Mouse (Mus musculus): ENCODE results near the gene Crtc2. TPM values are rescaled to one million over a fixed set of nuclear protein-coding genes. Genes with fewer than 3 reads are reported as not detected.
A peak's percentile ranks its signal among the peaks of the same experiment; 100 is the strongest.

The Crtc2 gene
- total and polyA plus RNA-seq, 3 experiments, result 7.1 to 66.9 TPM; not detected in 1

DNA sequence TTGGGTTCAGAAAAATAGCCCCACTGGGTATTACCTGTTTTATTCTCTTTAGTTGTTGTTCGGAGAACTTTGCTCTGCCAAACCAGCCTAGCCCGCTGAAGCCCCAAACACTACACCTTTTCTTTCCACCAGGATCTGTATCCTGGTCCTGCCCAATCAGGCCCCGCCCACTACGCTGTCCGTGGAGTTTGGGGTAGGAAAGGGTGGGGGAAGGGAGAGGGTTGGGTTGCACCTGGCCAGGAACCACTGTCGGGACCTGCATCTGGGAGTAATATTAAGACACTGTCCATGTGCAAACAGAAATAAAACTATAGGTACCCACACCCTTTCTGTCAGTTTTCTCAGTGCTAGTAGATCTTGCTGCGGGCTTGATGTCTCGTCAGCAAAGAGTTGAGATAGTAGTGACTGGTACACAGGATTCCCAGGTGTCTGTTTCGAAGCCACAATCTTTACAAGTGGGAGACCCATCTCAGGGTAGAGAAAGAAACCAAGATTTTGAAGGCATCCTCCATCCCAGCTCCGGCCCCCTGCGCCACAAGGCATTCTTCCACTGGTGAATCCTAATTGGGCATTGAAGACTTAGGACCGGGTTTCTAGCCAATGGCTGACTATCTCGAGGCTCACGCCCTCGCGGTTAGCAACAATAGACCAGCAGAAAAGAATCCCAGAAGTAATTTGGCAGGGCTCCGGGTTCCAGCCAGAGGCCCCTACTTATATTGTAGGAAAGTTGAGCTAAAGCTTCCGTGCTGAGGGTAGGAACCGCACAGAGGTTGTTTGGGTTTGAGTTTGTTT, 10.8 kb upstream of the Crtc2 start, which contains the start of gene Creb3l4:
TSS of gene Creb3l4 (minus strand) at position 529 of the 792 bp plus-strand sequence.
- peaks cover 0 to 7% of the 10 kb centered on the region in 2 experiments; a peak in 1 of 4 replicates for H3K36me3 ChIP-seq (ENCODE audit: control insufficient read depth in 1 of 2, insufficient read depth in 2 of 2, low read length in 2 of 2)
- H3K4me1 ChIP-seq (ENCODE audit: control insufficient read depth in 1 of 2, insufficient read depth in 2 of 2, low read length in 2 of 2), result peaks cover 10 to 14% of the 10 kb centered on the region in 2 experiments; a peak in 3 of 4 replicates
- H3K79me2 ChIP-seq (ENCODE audit: control insufficient read depth, insufficient read depth, low read length, poor library complexity), result peaks cover 1% of the 10 kb centered on the region
- no peak within 1 kb of the TSS for H3K4me3 ChIP-seq (ENCODE audit: control insufficient read depth in 1 of 2, insufficient read depth in 1 of 2, low read depth in 2 of 2, low read length in 2 of 2)
- no peak for TF ChIP-seq SMC3 (IDR thresholded peaks at IDR 0.05; ENCODE audit: low read depth, low read length)
- no peak for TF ChIP-seq UBTF (IDR thresholded peaks at IDR 0.05; ENCODE audit: borderline replicate concordance, insufficient read depth, low read depth, low read length)
- TF ChIP-seq KAT2A (conservative IDR thresholded peaks at IDR 0.05; ENCODE audit: low read depth, low read length), result no peak
- no peak for TF ChIP-seq USF2 (IDR thresholded peaks at IDR 0.05; ENCODE audit: borderline replicate concordance in 1 of 2, insufficient read depth in 1 of 2, low read depth in 1 of 2, low read length in 2 of 2)
- no peak for TF ChIP-seq MYB (IDR thresholded peaks at IDR 0.05; ENCODE audit: low read depth, low read length)
- TF ChIP-seq MAX (IDR thresholded peaks at IDR 0.05; ENCODE audit: low read length), result no peak
- no peak for TF ChIP-seq POLR2AphosphoS2 (IDR thresholded peaks at IDR 0.05; ENCODE audit: low read length)
- no peak for TF ChIP-seq HCFC1 (IDR thresholded peaks at IDR 0.05; ENCODE audit: low read depth, low read length)
- TF ChIP-seq JUND (IDR thresholded peaks at IDR 0.05; ENCODE audit: low read depth, low read length), result no peak
- no peak for TF ChIP-seq MAFK (IDR thresholded peaks at IDR 0.05; ENCODE audit: borderline replicate concordance, low read depth, low read length)
- TF ChIP-seq USF1 (IDR thresholded peaks at IDR 0.05; ENCODE audit: low read depth, low read length), result no peak
- TF ChIP-seq CTCF (IDR thresholded peaks at IDR 0.05 in 2 of 3, conservative IDR thresholded peaks at IDR 0.05 in 1 of 3; ENCODE audit: control insufficient read depth in 1 of 3, insufficient read depth in 1 of 3, low read depth in 2 of 3, low read length in 3 of 3, poor library complexity in 1 of 3, severe bottlenecking in 1 of 3), result no peak
- no peak for TF ChIP-seq BHLHE40 (IDR thresholded peaks at IDR 0.05; ENCODE audit: borderline replicate concordance, low read depth, low read length)
- no peak for TF ChIP-seq MAZ (IDR thresholded peaks at IDR 0.05; ENCODE audit: low read depth, low read length)
- DNase-seq (ENCODE audit: low read depth, low spot score), result no peak
- H3K27ac ChIP-seq (ENCODE audit: control insufficient read depth, low read depth, low read length), result no peak within 1 kb of the TSS
- no peak within 1 kb of the TSS for H3K9ac ChIP-seq (ENCODE audit: control insufficient read depth, low read depth, low read length, poor library complexity, severe bottlenecking)
- H3K9me3 ChIP-seq (replicated peaks; ENCODE audit: insufficient read depth, low read length), result no peaks in the 10 kb centered on the region
- no peaks in the 10 kb centered on the region for H3K27me3 ChIP-seq (ENCODE audit: control insufficient read depth in 1 of 2, insufficient read depth in 2 of 2, low read length in 2 of 2)

DNA sequence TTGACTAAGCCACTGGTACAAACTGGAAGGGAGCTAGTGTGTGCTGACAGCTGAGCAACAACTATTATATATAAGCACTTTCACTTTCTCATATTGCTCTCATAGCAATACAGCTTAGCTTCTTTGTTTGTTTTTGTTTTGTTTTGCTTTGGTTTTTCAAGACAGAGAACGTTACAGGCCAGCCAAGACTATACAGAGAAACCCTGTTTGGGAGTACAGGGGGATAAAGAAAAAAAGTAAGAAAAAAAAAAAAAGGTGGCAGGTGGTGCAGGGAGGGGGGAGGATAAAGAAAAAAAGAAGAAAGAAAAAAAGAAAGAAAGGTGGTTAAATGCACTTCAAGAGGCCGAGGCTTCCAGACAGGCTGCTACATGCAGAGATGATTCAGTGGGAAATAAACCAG, 8.6 kb upstream of the Crtc2 start:
- Histone ChIP-seq H3K9me3 (replicated peaks; ENCODE audit: insufficient read depth, low read length) (no peaks in the 10 kb centered on the region), H3K4me3 (ENCODE audit: control insufficient read depth in 1 of 2, insufficient read depth in 1 of 2, low read depth in 2 of 2, low read length in 2 of 2) (peak overlapping the region in 1 of 2 experiments; percentile 41; a peak in 2 of 4 replicates), H3K9ac (ENCODE audit: control insufficient read depth, low read depth, low read length, poor library complexity, severe bottlenecking) (no peak overlapping the region), H3K79me2 (ENCODE audit: control insufficient read depth, insufficient read depth, low read length, poor library complexity) (peaks cover 7% of the 10 kb centered on the region), H3K27me3 (ENCODE audit: control insufficient read depth in 1 of 2, insufficient read depth in 2 of 2, low read length in 2 of 2) (no peaks in the 10 kb centered on the region), H3K4me1 (ENCODE audit: control insufficient read depth in 1 of 2, insufficient read depth in 2 of 2, low read length in 2 of 2) (peaks cover 10 to 14% of the 10 kb centered on the region in 2 experiments; a peak in 3 of 4 replicates), H3K27ac (ENCODE audit: control insufficient read depth, low read depth, low read length) (no peak overlapping the region), H3K36me3 (ENCODE audit: control insufficient read depth in 1 of 2, insufficient read depth in 2 of 2, low read length in 2 of 2) (peaks cover 0 to 7% of the 10 kb centered on the region in 2 experiments; a peak in 1 of 4 replicates)
- no peak for DNase-seq (ENCODE audit: low read depth, low spot score)
- TF ChIP-seq ZNF384 (IDR thresholded peaks at IDR 0.05; ENCODE audit: low read depth, low read length), result peak; percentile 63; the same call in 1 of the 2 replicates
- TF ChIP-seq POLR2AphosphoS2 (IDR thresholded peaks at IDR 0.05; ENCODE audit: low read length), result no peak
